Mouse (Mus musculus) myocyte (in vitro differentiated cells): ENCODE data around the gene Lin9. TPM values are rescaled to one million over a fixed set of nuclear protein-coding genes. Genes with fewer than 3 reads are reported as not detected.

Experiments
- H3K27me3 ChIP-seq: one replicate; pipeline ENCODE4 v1.6.1; 2011; ENCODE audit not compliant: control insufficient read depth, insufficient read depth, insufficient read length
- H3K36me3 ChIP-seq: one replicate; pipeline ENCODE4 v1.6.1; 2011; ENCODE audit not compliant: control insufficient read depth, insufficient read depth
- H3K4me2 ChIP-seq: one replicate; pipeline ENCODE4 v1.6.1; 2011; ENCODE audit warnings: low read depth, control low read depth
- H3K4me3 ChIP-seq: one replicate; pipeline ENCODE4 v1.5.1; 2011; ENCODE audit warnings: mild to moderate bottlenecking, control low read depth, moderate library complexity
- H3K79me2 ChIP-seq: one replicate; pipeline ENCODE4 v1.6.1; 2011; ENCODE audit not compliant: control insufficient read depth, insufficient read depth
- H3ac ChIP-seq: one replicate; pipeline ENCODE4 v1.6.1; 2011; ENCODE audit not compliant: control insufficient read depth, insufficient read length
- CEBPB ChIP-seq: IDR thresholded peaks from 2 replicates; pipeline ENCODE4 v1.6.1; 2011; ENCODE audit warnings: mild to moderate bottlenecking, moderate library complexity; ENCODE audit not compliant: poor library complexity, insufficient read depth, severe bottlenecking
- E2F4 ChIP-seq: IDR thresholded peaks from one replicate; pipeline ENCODE4 v1.6.1; 2011; ENCODE audit warnings: mild to moderate bottlenecking, control low read depth, moderate library complexity; ENCODE audit not compliant: insufficient read depth
- MAX ChIP-seq: IDR thresholded peaks from one replicate; pipeline ENCODE4 v1.6.1; 2011; ENCODE audit warnings: low read depth, mild to moderate bottlenecking, control low read depth
- MYOD1 ChIP-seq, 3 experiments: IDR thresholded peaks; one replicate each; pipeline ENCODE4 v1.6.1; 2011; ENCODE audit warnings: control low read depth in 2 of 3, low read depth in 2 of 3, mild to moderate bottlenecking in 2 of 3, moderate library complexity in 1 of 3; ENCODE audit not compliant: insufficient read length in 2 of 3, control insufficient read depth in 1 of 3
- MYOG ChIP-seq, 3 experiments: IDR thresholded peaks; one replicate each; pipeline ENCODE4 v1.6.1; 2011; ENCODE audit warnings: control low read depth in 2 of 3, low read depth in 2 of 3, mild to moderate bottlenecking in 2 of 3; ENCODE audit not compliant: insufficient read length in 2 of 3, control insufficient read depth in 1 of 3, insufficient read depth in 1 of 3
- POLR2A ChIP-seq: IDR thresholded peaks from one replicate; pipeline ENCODE4 v1.6.1; 2011; ENCODE audit warnings: low read depth, mild to moderate bottlenecking, control low read depth, moderate library complexity; ENCODE audit not compliant: insufficient read length
- POLR2AphosphoS2 ChIP-seq: IDR thresholded peaks from one replicate; pipeline ENCODE4 v1.6.1; 2011; ENCODE audit warnings: low read depth, control low read depth; ENCODE audit not compliant: insufficient read length
- REST ChIP-seq: IDR thresholded peaks from one replicate; pipeline ENCODE4 v1.6.1; 2011; ENCODE audit warnings: mild to moderate bottlenecking, control low read depth, moderate library complexity; ENCODE audit not compliant: insufficient read depth, insufficient read length
- SRF ChIP-seq: IDR thresholded peaks from one replicate; pipeline ENCODE4 v1.6.1; 2011; ENCODE audit warnings: low read depth; ENCODE audit not compliant: control insufficient read depth, insufficient read length
- TCF12 ChIP-seq: IDR thresholded peaks from one replicate; pipeline ENCODE4 v1.6.1; 2011; ENCODE audit warnings: mild to moderate bottlenecking, control low read depth; ENCODE audit not compliant: poor library complexity, insufficient read depth, severe bottlenecking
- TCF3 ChIP-seq: IDR thresholded peaks from one replicate; pipeline ENCODE4 v1.6.1; 2011; ENCODE audit warnings: low read depth, control low read depth; ENCODE audit not compliant: insufficient read length
- USF1 ChIP-seq: IDR thresholded peaks from one replicate; pipeline ENCODE4 v1.6.1; 2011; ENCODE audit warnings: low read depth, mild to moderate bottlenecking, control low read depth, moderate library complexity
- polyA plus RNA-seq: library from polyadenylated mRNA; unstranded; fragments of >200 nt; fragmentation: generic; extraction: Trizol; gene quantifications from one replicate; pipeline ENCODE4 v1.2.1, GENCODE M21; 2012; ENCODE audit warnings: missing spikeins

The Lin9 gene
- polyA plus RNA-seq, 1 experiment = 1.9 TPM

- H3K4me3 ChIP-seq = no peak overlapping the region
- no peak overlapping the region for H3ac ChIP-seq
- H3K27me3 ChIP-seq = peaks cover 7% of the 10 kb centered on the region
- H3K4me2 ChIP-seq = peak overlapping the region; percentile 65
- no peaks in the 10 kb centered on the region for H3K36me3 ChIP-seq
- no peak for TF ChIP-seq POLR2AphosphoS2
- TF ChIP-seq MYOD1 (IDR thresholded peaks at IDR 0.05; ENCODE audit: control insufficient read depth in 1 of 3, insufficient read length in 2 of 3, low read depth in 2 of 3) = no peak
- no peak for TF ChIP-seq USF1
- TF ChIP-seq REST = no peak
- TF ChIP-seq CEBPB = no peak
- no peak for TF ChIP-seq TCF12
- TF ChIP-seq TCF3 = no peak
- TF ChIP-seq SRF = no peak
- no peak for TF ChIP-seq E2F4
- TF ChIP-seq POLR2A = no peak
- TF ChIP-seq MAX = no peak
- TF ChIP-seq MYOG (IDR thresholded peaks at IDR 0.05; ENCODE audit: control insufficient read depth in 1 of 3, insufficient read depth in 1 of 3, insufficient read length in 2 of 3, low read depth in 2 of 3) = no peak
- H3K79me2 ChIP-seq = no peaks in the 10 kb centered on the region
Observed at GRCm38 (mm10) chr1:180703400-180703799, 62.5 kb downstream of the Lin9 start.

GRCm38 (mm10) chr1:180707368-180707767 is 66.4 kb downstream of the Lin9 start:
- Histone ChIP-seq H3K27me3 (peaks cover 7% of the 10 kb centered on the region), H3K36me3 (no peaks in the 10 kb centered on the region), H3ac (no peak overlapping the region), H3K4me2 (no peak overlapping the region), H3K4me3 (no peak overlapping the region), H3K79me2 (no peaks in the 10 kb centered on the region)
- TF ChIP-seq TCF3 (no peak), MAX (no peak), SRF (no peak), MYOD1 (IDR thresholded peaks at IDR 0.05; ENCODE audit: control insufficient read depth in 1 of 3, insufficient read length in 2 of 3, low read depth in 2 of 3) (no peak), E2F4 (no peak), POLR2AphosphoS2 (no peak), REST (no peak), TCF12 (no peak), USF1 (no peak)

GRCm38 (mm10) chr1:180707813-180708212 is 66.9 kb downstream of the Lin9 start:
- H3K27me3 ChIP-seq = peaks cover 11% of the 10 kb centered on the region

GRCm38 (mm10) chr1:180708935-180709776 is 68.2 kb downstream of the Lin9 start:
- H3K4me2 ChIP-seq = no peak overlapping the region
- peaks cover 13% of the 10 kb centered on the region for H3K27me3 ChIP-seq
- H3K79me2 ChIP-seq = no peaks in the 10 kb centered on the region
- H3ac ChIP-seq = no peak overlapping the region
- no peaks in the 10 kb centered on the region for H3K36me3 ChIP-seq
- no peak overlapping the region for H3K4me3 ChIP-seq
- TF ChIP-seq POLR2AphosphoS2 = no peak
- TF ChIP-seq REST = no peak
- TF ChIP-seq SRF = no peak
- no peak for TF ChIP-seq MAX
- TF ChIP-seq POLR2A = no peak
- TF ChIP-seq MYOD1 (IDR thresholded peaks at IDR 0.05; ENCODE audit: control insufficient read depth in 1 of 3, insufficient read length in 2 of 3, low read depth in 2 of 3) = no peak
- no peak for TF ChIP-seq TCF12
- no peak for TF ChIP-seq CEBPB
- TF ChIP-seq MYOG (IDR thresholded peaks at IDR 0.05; ENCODE audit: control insufficient read depth in 1 of 3, insufficient read depth in 1 of 3, insufficient read length in 2 of 3, low read depth in 2 of 3) = no peak
- TF ChIP-seq E2F4 = no peak
- TF ChIP-seq USF1 = no peak
- TF ChIP-seq TCF3 = no peak

More at GRCm38 (mm10) chr1:180707813-180708212, 66.9 kb downstream of the Lin9 start:
- TF ChIP-seq MAX = no peak
- no peak for TF ChIP-seq MYOD1 (IDR thresholded peaks at IDR 0.05; ENCODE audit: control insufficient read depth in 1 of 3, insufficient read length in 2 of 3, low read depth in 2 of 3)
- no peak for TF ChIP-seq TCF12
- no peak for TF ChIP-seq E2F4
- no peak for TF ChIP-seq SRF
- TF ChIP-seq MYOG (IDR thresholded peaks at IDR 0.05; ENCODE audit: control insufficient read depth in 1 of 3, insufficient read depth in 1 of 3, insufficient read length in 2 of 3, low read depth in 2 of 3) = no peak
- TF ChIP-seq TCF3 = no peak
- TF ChIP-seq POLR2A = no peak
- TF ChIP-seq REST = no peak
- no peak for TF ChIP-seq CEBPB
- no peak for TF ChIP-seq POLR2AphosphoS2
- no peak for TF ChIP-seq USF1
- H3K36me3 ChIP-seq = no peaks in the 10 kb centered on the region
- no peak overlapping the region for H3ac ChIP-seq
- no peak overlapping the region for H3K4me3 ChIP-seq
- H3K79me2 ChIP-seq = no peaks in the 10 kb centered on the region
- no peak overlapping the region for H3K4me2 ChIP-seq
